Mouse (Mus musculus) bone marrow, adult 2 months (tissue): ENCODE measurements at regions not wholly inside any gene's neighbourhood (a gene's known extent, or its start where the extent isn't known, plus 50 kb on each side); places are given as distances from the start of the nearest gene placed in this dataset.

Source experiments
- CTCF ChIP-seq: fragments of 200-500 bp; IDR thresholded peaks from 2 replicates; pipeline ENCODE4 v1.5.1; 2011; ENCODE audit warnings: low read length, control low read depth; ENCODE audit not compliant: control insufficient read depth, insufficient read depth
- POLR2A ChIP-seq: fragments of 200-500 bp; IDR thresholded peaks from 2 replicates; pipeline ENCODE4 v1.6.1; 2011; ENCODE audit warnings: low read depth, mild to moderate bottlenecking, control low read depth, low read length, borderline replicate concordance; ENCODE audit not compliant: control insufficient read depth

DNA sequence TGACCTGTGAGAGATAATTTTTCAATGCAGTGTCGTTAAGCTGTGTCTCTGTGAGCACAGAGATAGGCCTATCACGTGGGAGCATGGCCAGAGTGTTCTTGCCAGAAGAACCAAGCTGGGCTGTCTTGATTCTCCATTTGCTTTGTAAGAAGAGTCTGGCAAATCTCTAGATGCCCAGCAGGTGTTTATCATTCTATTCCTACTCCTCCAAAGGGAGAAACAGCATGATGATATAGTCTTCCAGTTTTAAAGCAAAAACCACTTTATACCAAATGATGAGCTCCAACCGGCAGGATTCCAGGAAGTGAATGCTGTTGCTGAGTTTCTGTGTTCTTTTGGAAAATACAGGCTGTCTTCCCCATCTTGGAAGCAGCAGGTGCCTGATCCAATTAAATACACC lies 51.2 kb upstream of the Samd3 start:
- no peak for TF ChIP-seq POLR2A
- no peak for TF ChIP-seq CTCF
